In genomic region chr9:44078136-44078797, GRCm38 (mm10) we compare ENCODE assay signal across 13 mouse cellular contexts. TPM values are rescaled to one million over a fixed set of nuclear protein-coding genes. Genes with fewer than 3 reads are reported as not detected.
A peak's percentile ranks its signal among the peaks of the same experiment; 100 is the strongest.
DNase-seq lines count a peak whose midpoint lies in the region; ATAC-seq lines count a peak whose summit lies in the region.
"Had no signal": no experiment of that assay in that cellular context is flagged by ENCODE, and none has a peak within 500 bp of the region (broad histone marks: within the 10 kb centered on the region; RNA-seq: fewer than 3 reads in every experiment).

No protein-coding gene starts in this region.

- peaks cover 45 to 80% of the 10 kb centered on the region in 2 experiments for H3K4me1 ChIP-seq in heart, embryonic 14.5 days (ENCODE audit: control insufficient read depth in 2 of 2, insufficient read depth in 2 of 2, low read length in 2 of 2)
- peaks cover 15% of the 10 kb centered on the region for H3K4me1 ChIP-seq in lung, embryonic 16.5 days (replicated peaks; ENCODE audit: control insufficient read depth, insufficient read depth, low read length)
- peaks cover 72% of the 10 kb centered on the region for H3K4me1 ChIP-seq in kidney, embryonic 15.5 days
- peaks cover 27% of the 10 kb centered on the region for H3K4me1 ChIP-seq in stomach, embryonic 16.5 days (ENCODE audit: control insufficient read depth, insufficient read depth, low read length)

- H3K9ac ChIP-seq in heart, embryonic 14.5 days (ENCODE audit: low read length) = peak overlapping the region; percentile 57; the same call in 1 of the 2 replicates
- no peak overlapping the region for H3K9ac ChIP-seq in lung, embryonic 16.5 days (ENCODE audit: low read length)
- H3K9ac ChIP-seq in kidney, embryonic 15.5 days = no peak overlapping the region
- H3K9ac ChIP-seq in stomach, embryonic 16.5 days (ENCODE audit: low read length) = peak overlapping the region; percentile 36; the same call in 1 of the 2 replicates
- H3K9ac ChIP-seq: embryonic facial prominence, embryonic 12.5 days had no signal

- WGBS in heart, embryonic 14.5 days = 66% methylated on average over 10 of the region's 10 CpGs
- WGBS in lung, embryonic 16.5 days = 76% methylated on average over 10 of the region's 10 CpGs
- 72% methylated on average over 10 of the region's 10 CpGs for WGBS in kidney, embryonic 15.5 days
- 75% methylated on average over 10 of the region's 10 CpGs for WGBS in stomach, embryonic 16.5 days

- no peaks in the 10 kb centered on the region for H3K27me3 ChIP-seq in heart, embryonic 14.5 days (ENCODE audit: control insufficient read depth, insufficient read depth, low read length)
- H3K27me3 ChIP-seq in lung, embryonic 16.5 days (ENCODE audit: control insufficient read depth, insufficient read depth, low read depth, low read length) = peaks cover 3% of the 10 kb centered on the region; the same call in 1 of the 2 replicates
- H3K27me3 ChIP-seq in kidney, embryonic 15.5 days = peaks cover 8% of the 10 kb centered on the region; the same call in 1 of the 2 replicates
- H3K27me3 ChIP-seq in stomach, embryonic 16.5 days (ENCODE audit: control insufficient read depth, insufficient read depth, low read length) = no peaks in the 10 kb centered on the region

- H3K9me3 ChIP-seq in heart, embryonic 14.5 days (ENCODE audit: control insufficient read depth, low read length) = no peaks in the 10 kb centered on the region
- H3K9me3 ChIP-seq in lung, embryonic 16.5 days (ENCODE audit: control insufficient read depth, low read length) = no peaks in the 10 kb centered on the region
- no peaks in the 10 kb centered on the region for H3K9me3 ChIP-seq in kidney, embryonic 15.5 days (replicated peaks)
- H3K9me3 ChIP-seq in stomach, embryonic 16.5 days (replicated peaks; ENCODE audit: control insufficient read depth, low read length) = no peaks in the 10 kb centered on the region
- H3K9me3 ChIP-seq: embryonic facial prominence, embryonic 12.5 days; G1E; limb, embryonic 12.5 days had no signal

- no peak for ATAC-seq in heart, embryonic 14.5 days (ENCODE audit: insufficient number of reproducible peaks, insufficient read depth, low FRiP score, low read depth)
- no peak for ATAC-seq in lung, embryonic 16.5 days (ENCODE audit: low read depth)
- ATAC-seq in kidney, embryonic 15.5 days (replicated peaks; ENCODE audit: low FRiP score) = no peak
- no peak for ATAC-seq in stomach, embryonic 16.5 days (ENCODE audit: insufficient read depth, low FRiP score)

- H3K4me3 ChIP-seq in heart, embryonic 14.5 days (ENCODE audit: control insufficient read depth in 1 of 2, insufficient read depth in 1 of 2, low read depth in 1 of 2, low read length in 2 of 2) = no peak overlapping the region; a peak in 1 of 4 replicates
- H3K4me3 ChIP-seq in lung, embryonic 16.5 days (ENCODE audit: low read length) = no peak overlapping the region
- no peak overlapping the region for H3K4me3 ChIP-seq in kidney, embryonic 15.5 days (replicated peaks)
- no peak overlapping the region for H3K4me3 ChIP-seq in stomach, embryonic 16.5 days (replicated peaks; ENCODE audit: low read length)
- H3K4me3 ChIP-seq: embryonic facial prominence, embryonic 12.5 days; limb, embryonic 12.5 days had no signal

- H3K4me2 ChIP-seq in heart, embryonic 14.5 days (ENCODE audit: low read length) = peak overlapping the region; percentile 48
- peak overlapping the region; percentile 25 for H3K4me2 ChIP-seq in lung, embryonic 16.5 days (ENCODE audit: low read depth, low read length)
- H3K4me2 ChIP-seq in kidney, embryonic 15.5 days = no peak overlapping the region
- H3K4me2 ChIP-seq in stomach, embryonic 16.5 days (ENCODE audit: low read depth, low read length) = peak overlapping the region; percentile 27; the same call in 1 of the 2 replicates
- H3K4me2 ChIP-seq: embryonic facial prominence, embryonic 12.5 days; limb, embryonic 12.5 days; midbrain, embryonic 11.5 days had no signal

- H3K36me3 ChIP-seq in heart, embryonic 14.5 days (ENCODE audit: control insufficient read depth, insufficient read depth, low read length) = peaks cover 22% of the 10 kb centered on the region
- no peaks in the 10 kb centered on the region for H3K36me3 ChIP-seq in lung, embryonic 16.5 days (ENCODE audit: control insufficient read depth, insufficient read depth, low read length)
- no peaks in the 10 kb centered on the region for H3K36me3 ChIP-seq in kidney, embryonic 15.5 days
- no peaks in the 10 kb centered on the region for H3K36me3 ChIP-seq in stomach, embryonic 16.5 days (ENCODE audit: control insufficient read depth, insufficient read depth, low read length)
- H3K36me3 ChIP-seq: embryonic facial prominence, embryonic 12.5 days; limb, embryonic 12.5 days had no signal

- H3K27ac ChIP-seq in heart, embryonic 14.5 days (replicated peaks in 1 of 2; ENCODE audit: control insufficient read depth in 1 of 2, insufficient read depth in 1 of 2, low read depth in 2 of 2, low read length in 2 of 2) = peak overlapping the region; percentile 78 to 85
- peak overlapping the region; percentile 47 for H3K27ac ChIP-seq in lung, embryonic 16.5 days (ENCODE audit: low read length)
- H3K27ac ChIP-seq in kidney, embryonic 15.5 days = peak overlapping the region; percentile 87
- peak overlapping the region; percentile 67 for H3K27ac ChIP-seq in stomach, embryonic 16.5 days (ENCODE audit: low read length)
- H3K27ac ChIP-seq: embryonic facial prominence, embryonic 12.5 days had no signal

- no peak for DNase-seq in heart, adult 9 months (ENCODE audit: low spot score in 2 of 2)
- no peak for DNase-seq in lung, postnatal 4 days
- no peak for DNase-seq in natural killer cell, adult 2 months (ENCODE audit: low spot score in 2 of 2)
- DNase-seq: spleen, adult 18-20 months; thymus, postnatal 25 days had no signal

RNA-seq across cellular contexts. Expression of gene Usp2, which starts 11.4 kb away (rescaled TPM):
- 73.5 and 80.7 TPM in 2 replicates for polyA plus RNA-seq in heart, embryonic 14.5 days (2014; fragmentation: Nextera tagmentation; extraction: Ambion mirVana)
- 12.2 and 16.9 TPM in 2 replicates for polyA plus RNA-seq in lung, embryonic 16.5 days (2015; fragmentation: Nextera tagmentation; extraction: Ambion mirVana)
- polyA plus RNA-seq in kidney, embryonic 15.5 days (2015; fragmentation: Nextera tagmentation; extraction: Ambion mirVana) = 31.9 and 36.8 TPM in 2 replicates
- 16.1 and 21.5 TPM in 2 replicates for polyA plus RNA-seq in stomach, embryonic 16.5 days (2015; fragmentation: Nextera tagmentation; extraction: Ambion mirVana)

RNA-seq across cellular contexts. Expression of gene Mfrp, which starts 23.3 kb away (rescaled TPM):
- polyA plus RNA-seq in heart, embryonic 14.5 days (2014; fragmentation: Nextera tagmentation; extraction: Ambion mirVana) = not detected in 2 replicates
- polyA plus RNA-seq in lung, embryonic 16.5 days (2015; fragmentation: Nextera tagmentation; extraction: Ambion mirVana) = 0.20 and 0.21 TPM in 2 replicates
- 0.13 TPM in 1 of 2 replicates, not detected in the other for polyA plus RNA-seq in kidney, embryonic 15.5 days (2015; fragmentation: Nextera tagmentation; extraction: Ambion mirVana)
- polyA plus RNA-seq in stomach, embryonic 16.5 days (2015; fragmentation: Nextera tagmentation; extraction: Ambion mirVana) = 0.08 and 0.20 TPM in 2 replicates
- polyA plus RNA-seq: G1E; midbrain, embryonic 11.5 days had no signal

RNA-seq across cellular contexts. Expression of gene C1qtnf5, which starts 28.8 kb away (rescaled TPM):
- polyA plus RNA-seq in heart, embryonic 14.5 days (2014; fragmentation: Nextera tagmentation; extraction: Ambion mirVana) = 2.3 and 2.7 TPM in 2 replicates
- polyA plus RNA-seq in lung, embryonic 16.5 days (2015; fragmentation: Nextera tagmentation; extraction: Ambion mirVana) = 5.4 and 5.6 TPM in 2 replicates
- polyA plus RNA-seq in kidney, embryonic 15.5 days (2015; fragmentation: Nextera tagmentation; extraction: Ambion mirVana) = 4.5 and 5.2 TPM in 2 replicates
- polyA plus RNA-seq in stomach, embryonic 16.5 days (2015; fragmentation: Nextera tagmentation; extraction: Ambion mirVana) = 2.4 and 2.5 TPM in 2 replicates

RNA-seq across cellular contexts. Expression of gene Gm49380, which starts 35.0 kb away (rescaled TPM):
- 0.07 and 0.08 TPM in 2 replicates for polyA plus RNA-seq in heart, embryonic 14.5 days (2014; fragmentation: Nextera tagmentation; extraction: Ambion mirVana)
- polyA plus RNA-seq in lung, embryonic 16.5 days (2015; fragmentation: Nextera tagmentation; extraction: Ambion mirVana) = 0.13 and 0.14 TPM in 2 replicates
- polyA plus RNA-seq in kidney, embryonic 15.5 days (2015; fragmentation: Nextera tagmentation; extraction: Ambion mirVana) = 0.17 and 0.21 TPM in 2 replicates
- 0.19 and 0.21 TPM in 2 replicates for polyA plus RNA-seq in stomach, embryonic 16.5 days (2015; fragmentation: Nextera tagmentation; extraction: Ambion mirVana)
- polyA plus RNA-seq: G1E had no signal

RNA-seq across cellular contexts. Expression of gene Rnf26, which starts 35.0 kb away (rescaled TPM):
- polyA plus RNA-seq in heart, embryonic 14.5 days (2014; fragmentation: Nextera tagmentation; extraction: Ambion mirVana) = 30.4 and 32.9 TPM in 2 replicates
- polyA plus RNA-seq in lung, embryonic 16.5 days (2015; fragmentation: Nextera tagmentation; extraction: Ambion mirVana) = 60.1 and 63.8 TPM in 2 replicates
- polyA plus RNA-seq in kidney, embryonic 15.5 days (2015; fragmentation: Nextera tagmentation; extraction: Ambion mirVana) = 70.9 and 78.3 TPM in 2 replicates
- 42.3 and 50.6 TPM in 2 replicates for polyA plus RNA-seq in stomach, embryonic 16.5 days (2015; fragmentation: Nextera tagmentation; extraction: Ambion mirVana)

Comparison
In these comparisons a context has a peak if more than half of its experiments do, and no peak if none do; other contexts are left out.
1. H3K9ac ChIP-seq: peak in heart, embryonic 14.5 days (single experiment) and stomach, embryonic 16.5 days (single experiment); none in lung, embryonic 16.5 days (single experiment) and kidney, embryonic 15.5 days (single experiment).
2. Peak in every context shown above with its lines, with median percentiles within 50 percentile points of each other: H3K27ac ChIP-seq.